Mouse (Mus musculus) embryonic fibroblast, embryonic 13.5 days (primary cell): ENCODE measurements around the gene Rnf227.

Experiments
- CTCF ChIP-seq: IDR thresholded peaks from 2 replicates; pipeline ENCODE4 v1.5.1; 2011; ENCODE audit warnings: mild to moderate bottlenecking, control low read depth, low read length, moderate library complexity, borderline replicate concordance; ENCODE audit not compliant: insufficient read depth
- POLR2A ChIP-seq: IDR thresholded peaks from 2 replicates; pipeline ENCODE4 v1.6.1; 2011; ENCODE audit warnings: low read depth, mild to moderate bottlenecking, control low read depth, low read length, moderate library complexity

GRCm38 (mm10) chr11:69390400-69391034, 50.3 kb downstream of the Rnf227 start:
- TF ChIP-seq POLR2A (no peak), CTCF (no peak)
